Mouse (Mus musculus) liver, adult 2 months (tissue): ENCODE measurements around the gene Il23a. TPM values are rescaled to one million over a fixed set of nuclear protein-coding genes. Genes with fewer than 3 reads are reported as not detected.
"Not testable (repeated sequence)": the region's sequence is repeated elsewhere in the genome, so short reads cannot be mapped to it uniquely, and the experiment has no call there.

Source experiments
- DNase-seq: peaks from one replicate; pipeline ENCODE4 v3.0.0-alpha.2; 2011; ENCODE audit warnings: low read depth, low spot score; ENCODE audit errors: extremely low read depth
- H3K27ac ChIP-seq: fragments of 200-500 bp; replicated peaks from 2 replicates; pipeline ENCODE4 v1.5.1; 2012; ENCODE audit warnings: low read depth, mild to moderate bottlenecking, control low read depth, inconsistent platforms, low read length; ENCODE audit not compliant: insufficient read depth
- H3K27me3 ChIP-seq: fragments of 200-500 bp; 2 replicates; pipeline ENCODE4 v1.6.1; 2012; ENCODE audit warnings: mild to moderate bottlenecking, moderate library complexity, low read length, inconsistent platforms; ENCODE audit not compliant: control insufficient read depth, insufficient read depth
- H3K36me3 ChIP-seq: fragments of 200-500 bp; 2 replicates; pipeline ENCODE4 v1.6.1; 2012; ENCODE audit warnings: low read length, inconsistent platforms; ENCODE audit not compliant: control insufficient read depth, insufficient read depth
- H3K4me1 ChIP-seq: fragments of 200-500 bp; 2 replicates; pipeline ENCODE4 v1.6.1; 2011; ENCODE audit warnings: low read length; ENCODE audit not compliant: control insufficient read depth, insufficient read depth
- H3K4me3 ChIP-seq: fragments of 200-500 bp; 2 replicates; pipeline ENCODE4 v1.5.1; 2011; ENCODE audit warnings: low read depth, mild to moderate bottlenecking, control low read depth, low read length, moderate library complexity; ENCODE audit not compliant: insufficient read depth
- H3K79me2 ChIP-seq: fragments of 200-500 bp; 2 replicates; pipeline ENCODE4 v1.6.1; 2012; ENCODE audit warnings: inconsistent platforms, mild to moderate bottlenecking, low read length, moderate library complexity; ENCODE audit not compliant: control insufficient read depth, insufficient read depth
- H3K9ac ChIP-seq: fragments of 200-500 bp; 2 replicates; pipeline ENCODE4 v1.6.1; 2012; ENCODE audit warnings: low read depth, mild to moderate bottlenecking, control low read depth, inconsistent platforms, low read length
- CTCF ChIP-seq: fragments of 200-500 bp; IDR thresholded peaks from 2 replicates; pipeline ENCODE4 v1.5.1; 2011; ENCODE audit warnings: low read depth, low read length, control low read depth
- POLR2A ChIP-seq: fragments of 200-500 bp; IDR thresholded peaks from 2 replicates; pipeline ENCODE4 v1.6.1; 2011; ENCODE audit warnings: low read length, control low read depth; ENCODE audit not compliant: insufficient read depth; ENCODE audit errors: extremely low read depth
- WGBS: fragments of 180-500 bp; shearing (Covaris S2); methylation state at CpG from one replicate; pipeline ENCODE4 v1.1.7; 2018; 5-methylcytosine and 5-hydroxymethylcytosine counted together
- polyA plus RNA-seq: library from polyadenylated mRNA; depleted of rRNA; stranded (reverse); fragments of >200 nt; gene quantifications from 2 replicates; pipeline ENCODE4 v1.2.3, GENCODE M21; 2012
- total RNA-seq: library from RNA; depleted of rRNA; stranded (reverse); fragments of >200 nt; gene quantifications from 2 replicates; pipeline ENCODE4 v1.2.3, GENCODE M21; 2014

The Il23a gene
- total and polyA plus RNA-seq, 2 experiments, result not detected

GRCm38 (mm10) chr10:128263393-128264310 is 34.9 kb downstream of the Il23a start:
- no peaks in the 10 kb centered on the region for H3K79me2 ChIP-seq
- peaks cover 7% of the 10 kb centered on the region for H3K4me1 ChIP-seq
- no peak overlapping the region for H3K27ac ChIP-seq
- no peak overlapping the region for H3K9ac ChIP-seq
- H3K4me3 ChIP-seq, result no peak overlapping the region
- no peak for TF ChIP-seq CTCF
- no peak for TF ChIP-seq POLR2A
- H3K36me3 ChIP-seq, result no peaks in the 10 kb centered on the region
- 90% methylated on average over 6 of the region's 6 CpGs for WGBS
- DNase-seq, result no peak
- no peaks in the 10 kb centered on the region for H3K27me3 ChIP-seq

- no peak overlapping the region for H3K9ac ChIP-seq
- 0 out of 2 replicates have a peak, but pooled peaks cover 4% of the 10 kb centered on the region for H3K4me1 ChIP-seq
- H3K36me3 ChIP-seq, result no peaks in the 10 kb centered on the region
- H3K27ac ChIP-seq, result no peak overlapping the region
- DNase-seq, result no peak
- TF ChIP-seq CTCF, result no peak
- no peaks in the 10 kb centered on the region for H3K79me2 ChIP-seq
- no peak overlapping the region for H3K4me3 ChIP-seq
- 92% methylated on average over 22 of the region's 22 CpGs for WGBS
- no peaks in the 10 kb centered on the region for H3K27me3 ChIP-seq
Observed at GRCm38 (mm10) chr10:128262300-128262699, 36.3 kb downstream of the Il23a start.

GRCm38 (mm10) chr10:128260376-128260775 is 38.2 kb downstream of the Il23a start:
- peaks cover 11% of the 10 kb centered on the region for H3K4me1 ChIP-seq
- DNase-seq, H3K79me2 ChIP-seq, H3K4me3 ChIP-seq, H3K27me3 ChIP-seq, H3K27ac ChIP-seq, H3K36me3 ChIP-seq, H3K9ac ChIP-seq: not testable (repeated sequence)
- 91% methylated on average over 7 of the region's 7 CpGs for WGBS

GRCm38 (mm10) chr10:128259946-128260345 is 38.6 kb downstream of the Il23a start:
- no peak for DNase-seq
- Histone ChIP-seq H3K9ac (no peak overlapping the region), H3K36me3 (no peaks in the 10 kb centered on the region), H3K4me3 (no peak overlapping the region), H3K27ac (no peak overlapping the region), H3K79me2 (no peaks in the 10 kb centered on the region; the same call in 1 of the 2 replicates), H3K27me3 (no peaks in the 10 kb centered on the region), H3K4me1 (peaks cover 11% of the 10 kb centered on the region)
- TF ChIP-seq POLR2A (no peak), CTCF (no peak)
- 96% methylated on average over 5 of the region's 5 CpGs for WGBS

- TF ChIP-seq POLR2A (no peak), CTCF (no peak)
- Histone ChIP-seq H3K4me3 (no peak overlapping the region), H3K27ac (no peak overlapping the region), H3K9ac (no peak overlapping the region), H3K27me3 (no peaks in the 10 kb centered on the region), H3K79me2 (no peaks in the 10 kb centered on the region; the same call in 1 of the 2 replicates), H3K36me3 (no peaks in the 10 kb centered on the region), H3K4me1 (peaks cover 11% of the 10 kb centered on the region)
- WGBS, result 52% methylated on average over 4 of the region's 4 CpGs
- no peak for DNase-seq
Observed at GRCm38 (mm10) chr10:128258953-128259352, 39.6 kb downstream of the Il23a start.

- peak overlapping the region; percentile 34 for H3K27ac ChIP-seq
- H3K9ac ChIP-seq, result peak overlapping the region; percentile 20
- H3K79me2 ChIP-seq, result peaks cover 6% of the 10 kb centered on the region; the same call in 1 of the 2 replicates
- no peaks in the 10 kb centered on the region for H3K27me3 ChIP-seq
- peak overlapping the region; percentile 70 for H3K4me3 ChIP-seq
- TF ChIP-seq CTCF, result no peak
- no peak for TF ChIP-seq POLR2A
- no peaks in the 10 kb centered on the region for H3K36me3 ChIP-seq
- peak; percentile 43 for DNase-seq
- WGBS, result 44% methylated on average over 8 of the region's 8 CpGs
- peaks cover 14% of the 10 kb centered on the region for H3K4me1 ChIP-seq
Observed at GRCm38 (mm10) chr10:128256328-128256727, 42.2 kb downstream of the Il23a start.
